Mouse (Mus musculus) yolk sac, embryonic 10.5 days (tissue): ENCODE data around the gene Mmp9.

Experiments
- DNase-seq: peaks from one replicate; pipeline ENCODE4 v3.0.0-alpha.2; 2017; ENCODE audit warnings: low spot score

Mmp9 gene

GRCm38 (mm10) chr2:164912749-164913427, 27.7 kb upstream of the Mmp9 start:
- DNase-seq: no peak

- no peak for DNase-seq
Measured at GRCm38 (mm10) chr2:164913428-164913786, 27.2 kb upstream of the Mmp9 start.

GRCm38 (mm10) chr2:164916820-164917219, 23.8 kb upstream of the Mmp9 start:
- DNase-seq: no peak

- no peak for DNase-seq
Measured at GRCm38 (mm10) chr2:164917371-164917770, 23.2 kb upstream of the Mmp9 start.

GRCm38 (mm10) chr2:164918325-164918724, 22.3 kb upstream of the Mmp9 start:
- DNase-seq: no peak

- no peak for DNase-seq
Measured at GRCm38 (mm10) chr2:164921984-164922383, 18.6 kb upstream of the Mmp9 start.

GRCm38 (mm10) chr2:164923291-164923690, 17.3 kb upstream of the Mmp9 start:
- DNase-seq: no peak

- peak; percentile 60 for DNase-seq
Measured at GRCm38 (mm10) chr2:164924100-164924857, 16.3 kb upstream of the Mmp9 start.

GRCm38 (mm10) chr2:164930706-164931581, 9.6 kb upstream of the Mmp9 start:
- no peak for DNase-seq

- no peak for DNase-seq
Measured at GRCm38 (mm10) chr2:164933534-164933933, 7.0 kb upstream of the Mmp9 start.

- DNase-seq: no peak
Measured at GRCm38 (mm10) chr2:164935991-164936390, 4.6 kb upstream of the Mmp9 start.

GRCm38 (mm10) chr2:164938146-164939091, 2.2 kb upstream of the Mmp9 start:
- DNase-seq: peak; percentile 73

GRCm38 (mm10) chr2:164939106-164939505, 1.5 kb upstream of the Mmp9 start:
- no peak for DNase-seq

GRCm38 (mm10) chr2:164942692-164943290, 2.2 kb downstream of the Mmp9 start:
- DNase-seq: peak; percentile 54

GRCm38 (mm10) chr2:164947506-164947905, 6.9 kb downstream of the Mmp9 start:
- no peak for DNase-seq

- no peak for DNase-seq
Measured at GRCm38 (mm10) chr2:164947930-164948329, 7.3 kb downstream of the Mmp9 start.

GRCm38 (mm10) chr2:164948962-164949361, 8.4 kb downstream of the Mmp9 start:
- DNase-seq: no peak

- no peak for DNase-seq
Measured at GRCm38 (mm10) chr2:164950501-164950900, 9.9 kb downstream of the Mmp9 start.

GRCm38 (mm10) chr2:164951745-164952144, 11.2 kb downstream of the Mmp9 start:
- DNase-seq: no peak

- no peak for DNase-seq
Measured at GRCm38 (mm10) chr2:164952448-164952847, 11.9 kb downstream of the Mmp9 start.

- peak; percentile 79 for DNase-seq
Measured at GRCm38 (mm10) chr2:164953224-164953623, 12.6 kb downstream of the Mmp9 start.
